Mouse (Mus musculus) urinary bladder, postnatal 14 days (tissue): ENCODE results near the gene Rpl32.

Source experiments
- DNase-seq: peaks from one replicate; pipeline ENCODE4 v3.0.0; 2021; ENCODE audit warnings: low spot score

Rpl32 gene

DNA sequence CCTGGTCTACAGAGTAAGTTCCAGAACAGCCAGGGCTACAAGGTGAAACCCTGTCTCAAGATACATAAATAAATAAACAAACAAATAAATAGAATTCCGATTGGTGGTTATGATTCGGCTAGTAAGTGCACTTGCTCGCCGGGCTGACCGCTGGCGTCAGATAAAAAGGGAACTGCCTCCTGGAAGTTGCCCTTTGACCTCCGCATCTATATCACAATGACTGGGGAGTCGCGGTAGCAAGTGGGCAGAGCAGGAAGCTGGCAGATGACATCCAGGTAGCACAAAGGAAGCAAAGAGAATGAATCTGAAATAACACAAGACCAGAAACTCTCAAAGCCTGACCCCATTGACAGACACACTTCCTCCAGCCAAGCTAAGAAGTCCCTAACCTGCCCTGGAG lies 41.2 kb downstream of the Rpl32 start:
- no peak for DNase-seq

DNA sequence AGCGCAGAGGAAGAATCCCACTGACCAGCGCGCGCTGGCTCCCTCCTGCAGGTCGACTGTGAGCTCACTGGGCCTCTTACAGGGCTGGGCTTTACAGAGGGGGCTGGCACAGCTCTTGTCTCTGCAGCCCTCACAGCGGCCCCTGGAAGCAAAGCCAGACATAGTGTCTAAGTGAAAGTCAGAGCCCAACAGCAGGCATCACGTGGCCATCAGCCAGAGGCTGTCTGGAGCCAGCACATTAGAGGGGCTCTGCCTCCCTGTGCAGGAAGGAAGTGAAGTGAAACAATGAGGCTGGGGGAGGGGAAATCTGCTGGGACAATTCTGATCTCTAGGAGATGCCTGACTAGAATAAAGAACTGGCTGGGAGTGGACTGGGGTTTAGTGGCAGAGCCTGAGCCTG lies 44.4 kb downstream of the Rpl32 start:
- peak; percentile 14 for DNase-seq

DNA sequence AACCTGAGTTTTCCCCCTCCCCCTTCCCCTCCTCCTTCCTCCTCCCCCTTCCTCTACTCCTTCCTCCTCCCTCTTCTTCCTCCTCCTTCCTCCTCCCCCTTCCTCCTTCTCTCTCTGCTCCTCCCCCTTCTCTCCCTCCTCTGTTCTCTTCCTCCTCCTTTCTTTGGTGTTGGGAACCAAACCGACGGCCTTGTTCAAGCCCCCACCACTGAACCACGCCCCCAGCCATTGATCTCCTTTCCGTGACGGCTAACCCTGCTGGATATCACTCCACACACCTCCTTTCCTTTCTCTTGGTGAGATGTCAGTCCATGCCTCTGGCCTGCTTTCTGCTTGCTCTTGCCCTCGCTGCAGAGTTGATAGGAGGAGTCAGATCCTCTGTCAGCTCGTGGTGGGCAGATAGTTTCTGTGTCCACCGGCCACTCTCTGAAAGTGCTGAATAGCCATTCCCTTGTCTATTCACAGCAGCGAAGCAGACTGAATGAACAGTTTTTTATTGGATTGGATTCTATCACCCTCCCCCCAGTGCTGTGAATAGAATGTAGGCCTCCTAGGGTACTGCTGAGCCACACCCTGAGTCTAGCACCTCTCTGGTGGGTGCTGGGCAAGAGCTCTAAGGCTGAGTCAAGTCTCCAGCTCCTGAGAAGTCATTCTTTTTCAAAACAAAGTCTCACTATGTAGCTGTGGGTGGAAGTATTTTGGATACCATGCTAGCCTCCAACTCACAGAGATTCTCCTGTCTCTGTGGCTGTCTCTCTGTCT lies 46.4 kb downstream of the Rpl32 start, which contains the start of gene Tmem40:
Gene Tmem40, minus strand, starts transcription at position 416 of the 762 bp plus-strand sequence.
- peak; percentile 26 for DNase-seq

DNA sequence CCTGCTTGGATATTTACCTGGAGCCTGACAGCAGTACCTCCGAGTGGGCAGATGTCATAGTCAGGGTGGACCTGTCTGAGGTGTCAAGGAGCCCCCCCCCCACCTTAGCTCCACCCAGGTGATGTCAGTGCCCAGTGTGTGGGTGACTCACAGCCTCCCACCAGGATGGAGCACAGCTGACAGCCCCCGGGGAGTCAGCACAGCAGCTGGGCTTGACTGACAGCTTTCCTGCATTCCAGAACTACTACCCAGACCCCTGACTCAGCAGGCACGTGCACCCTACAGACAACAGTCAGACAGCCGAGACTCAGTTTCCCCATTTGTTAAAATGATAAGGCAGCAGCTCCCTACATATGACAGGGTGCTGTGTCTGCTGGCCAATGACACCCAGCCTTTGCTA lies 47.6 kb downstream of the Rpl32 start:
- DNase-seq: no peak

DNA sequence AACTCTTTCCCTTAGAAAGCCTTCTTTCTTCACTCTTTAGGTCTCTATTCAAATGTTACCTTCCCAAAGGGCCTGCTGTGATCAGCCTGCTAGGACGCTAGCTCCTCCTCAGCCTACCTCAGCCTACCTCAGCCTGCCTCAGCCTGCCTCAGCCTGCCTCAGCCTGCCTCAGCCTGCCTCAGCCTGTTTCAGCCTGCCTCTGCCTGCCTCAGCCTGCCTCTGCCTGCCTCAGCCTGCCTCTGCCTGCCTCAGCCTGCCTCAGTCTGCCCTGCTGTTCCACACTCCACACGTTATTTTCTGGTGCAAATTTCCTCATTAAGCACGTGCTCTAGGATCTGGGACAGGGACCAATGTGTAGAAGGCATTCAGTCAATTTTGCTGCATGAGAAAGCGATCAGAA lies 48.4 kb downstream of the Rpl32 start:
- DNase-seq: no peak

DNA sequence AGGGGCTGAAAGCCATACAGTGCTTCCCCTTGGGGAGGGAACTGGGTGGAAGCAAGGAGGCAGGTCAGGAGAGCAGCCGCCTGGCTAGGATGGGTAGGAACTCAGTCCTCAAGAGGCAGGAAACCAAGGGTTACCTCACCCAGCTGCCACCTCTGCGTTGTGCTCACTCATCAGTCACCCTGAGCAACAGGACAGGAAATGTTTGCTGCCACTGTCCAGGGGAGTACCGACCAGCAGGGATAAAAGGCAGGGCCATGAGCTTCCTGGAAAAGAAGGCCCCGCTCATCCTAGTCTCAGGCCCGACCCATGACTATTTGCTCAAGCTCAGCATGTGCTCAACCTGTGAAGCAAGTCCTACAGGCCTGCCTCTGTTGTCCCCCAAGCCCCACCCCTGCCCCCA lies 49.1 kb downstream of the Rpl32 start:
- DNase-seq: peak; percentile 50

DNA sequence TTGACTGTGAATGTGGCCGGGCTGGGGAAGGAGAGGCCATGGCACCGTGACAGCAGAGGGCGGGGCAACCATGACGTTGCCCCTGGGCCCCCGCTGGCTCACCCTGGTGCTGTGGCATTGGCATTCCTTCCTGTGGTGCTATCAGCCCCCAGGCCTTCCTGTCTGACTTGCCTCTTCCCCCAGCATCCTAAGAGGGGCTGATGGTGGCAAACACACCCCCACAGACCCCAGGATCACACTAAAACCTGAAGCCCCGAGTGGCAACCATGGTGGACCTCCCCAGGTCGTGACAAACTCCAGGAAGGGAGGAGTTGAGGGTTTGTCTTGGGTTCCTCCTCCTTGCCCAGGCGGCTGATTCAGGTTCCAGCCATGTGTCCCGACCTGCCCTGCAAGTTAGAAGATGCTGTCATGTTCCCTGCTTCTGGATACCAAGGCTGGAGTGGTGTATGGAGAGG lies 49.5 kb downstream of the Rpl32 start:
- DNase-seq: peak; percentile 82

DNA sequence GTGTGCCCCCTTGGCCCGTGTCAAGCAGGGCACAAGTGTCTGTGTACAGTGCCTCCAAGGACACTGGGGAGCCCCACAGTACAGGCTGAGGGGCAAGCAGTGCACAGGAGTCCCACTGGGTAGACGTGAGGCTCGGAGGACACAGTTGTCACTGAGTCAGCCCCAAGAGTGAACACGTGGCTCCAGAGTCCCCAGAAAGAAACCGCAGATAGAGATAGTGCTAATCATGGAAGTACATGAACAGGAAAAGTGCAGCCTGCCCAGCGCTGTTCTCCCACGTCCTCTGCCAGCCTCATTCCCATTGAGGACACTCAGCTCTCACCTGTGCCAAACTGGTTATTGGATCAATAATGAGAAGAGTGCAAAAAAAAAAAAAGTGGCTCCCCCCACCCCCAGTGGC lies 53.0 kb downstream of the Rpl32 start:
- no peak for DNase-seq
